Mouse (Mus musculus): ENCODE measurements around the gene Jarid2. TPM values are rescaled to one million over a fixed set of nuclear protein-coding genes. Genes with fewer than 3 reads are reported as not detected.

Jarid2 gene
- polyA plus RNA-seq, 1 experiment from 2014 or later, result 21.6 TPM

DNA sequence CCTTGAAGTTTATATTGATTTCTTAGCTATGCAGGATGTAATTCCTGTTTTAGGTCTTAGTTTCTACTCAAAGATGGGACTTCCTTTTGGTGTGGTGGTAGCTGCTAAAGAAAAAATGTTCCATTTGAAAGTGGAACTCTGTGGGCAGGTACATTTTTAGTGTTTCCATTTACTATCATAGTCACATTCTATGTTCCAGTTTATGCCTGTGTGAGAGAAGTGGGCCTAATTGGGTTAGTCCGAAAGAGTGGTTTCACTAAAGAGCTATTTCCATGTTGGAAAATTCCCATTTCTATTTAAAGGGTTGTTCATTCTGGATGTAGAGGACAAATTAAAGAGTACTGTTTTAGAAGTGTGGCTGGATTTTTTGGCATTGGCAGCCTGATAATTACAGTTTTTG is 79.0 kb downstream of the Jarid2 start:
- H3K4me2 ChIP-seq (ENCODE audit: low read depth, low read length), result no peak overlapping the region
- H3K9me3 ChIP-seq (replicated peaks; ENCODE audit: control insufficient read depth, low read length), result no peaks in the 10 kb centered on the region
- H3K36me3 ChIP-seq (ENCODE audit: control insufficient read depth, insufficient read depth), result no peaks in the 10 kb centered on the region
- H3K4me3 ChIP-seq (ENCODE audit: low read length), result no peak overlapping the region
- no peaks in the 10 kb centered on the region for H3K27me3 ChIP-seq (ENCODE audit: control insufficient read depth, insufficient read depth, low read length)
- 80% methylated on average over 1 of the region's 1 CpGs for WGBS
- no peak overlapping the region for H3K27ac ChIP-seq (ENCODE audit: low read length)
- no peak for ATAC-seq (replicated peaks; ENCODE audit: extremely low read depth, insufficient read depth, low FRiP score)
- H3K9ac ChIP-seq (ENCODE audit: low read length), result no peak overlapping the region
- peaks cover 15% of the 10 kb centered on the region for H3K4me1 ChIP-seq (ENCODE audit: control insufficient read depth, insufficient read depth, low read length)

DNA sequence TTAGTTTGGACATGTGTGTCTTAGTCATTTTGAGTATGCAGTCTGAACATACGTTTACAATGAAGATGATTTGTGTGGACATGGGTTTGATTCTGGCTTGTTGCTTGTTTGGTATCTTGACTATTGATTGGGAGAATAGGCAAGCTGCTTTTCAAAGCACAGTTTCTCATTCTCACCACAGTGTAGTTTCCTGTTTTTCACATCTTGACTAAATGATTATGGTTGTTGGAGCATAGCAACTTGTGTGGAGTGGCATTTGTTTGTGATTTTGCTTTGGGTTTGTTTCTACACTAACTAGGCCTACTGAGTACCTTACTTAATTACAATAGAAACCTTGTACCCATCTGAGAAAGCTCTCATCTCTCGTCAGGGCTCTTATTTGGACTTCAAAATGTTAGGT is 81.7 kb downstream of the Jarid2 start:
- no peaks in the 10 kb centered on the region for H3K36me3 ChIP-seq (ENCODE audit: control insufficient read depth, insufficient read depth)
- H3K27ac ChIP-seq (ENCODE audit: low read length), result no peak overlapping the region
- H3K4me2 ChIP-seq (ENCODE audit: low read depth, low read length), result no peak overlapping the region
- 76% methylated on average over 2 of the region's 2 CpGs for WGBS
- H3K4me1 ChIP-seq (ENCODE audit: control insufficient read depth, insufficient read depth, low read length), result peaks cover 20% of the 10 kb centered on the region
- H3K4me3 ChIP-seq (ENCODE audit: low read length), result no peak overlapping the region
- H3K27me3 ChIP-seq (ENCODE audit: control insufficient read depth, insufficient read depth, low read length), result no peaks in the 10 kb centered on the region
- no peak overlapping the region for H3K9ac ChIP-seq (ENCODE audit: low read length)
- H3K9me3 ChIP-seq (replicated peaks; ENCODE audit: control insufficient read depth, low read length), result no peaks in the 10 kb centered on the region
- no peak for ATAC-seq (replicated peaks; ENCODE audit: extremely low read depth, insufficient read depth, low FRiP score)

DNA sequence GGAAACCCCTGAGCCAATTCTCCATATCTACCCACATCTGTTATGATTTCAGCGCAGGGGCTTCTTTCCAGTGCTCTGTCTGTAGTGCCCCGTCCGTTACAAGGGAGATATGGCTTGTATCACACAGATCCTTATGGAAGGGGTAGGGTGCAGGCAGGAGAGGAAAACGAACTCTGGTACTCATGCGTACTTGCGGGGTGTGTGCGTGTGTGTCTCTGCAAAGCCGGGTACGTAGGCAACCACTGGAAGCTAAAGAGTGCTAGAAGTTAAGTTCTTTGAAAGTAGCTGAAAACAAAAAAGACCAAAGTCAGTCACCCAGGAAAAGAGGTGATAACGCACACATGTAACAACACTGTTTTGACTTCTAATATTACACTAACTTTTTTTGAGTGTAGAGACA is 82.3 kb downstream of the Jarid2 start:
- Histone ChIP-seq H3K9ac (ENCODE audit: low read length) (no peak overlapping the region), H3K27ac (ENCODE audit: low read length) (no peak overlapping the region), H3K4me1 (ENCODE audit: control insufficient read depth, insufficient read depth, low read length) (peaks cover 17% of the 10 kb centered on the region), H3K4me2 (ENCODE audit: low read depth, low read length) (no peak overlapping the region), H3K27me3 (ENCODE audit: control insufficient read depth, insufficient read depth, low read length) (no peaks in the 10 kb centered on the region), H3K4me3 (ENCODE audit: low read length) (no peak overlapping the region), H3K9me3 (replicated peaks; ENCODE audit: control insufficient read depth, low read length) (no peaks in the 10 kb centered on the region), H3K36me3 (ENCODE audit: control insufficient read depth, insufficient read depth) (no peaks in the 10 kb centered on the region)
- 79% methylated on average over 10 of the region's 10 CpGs for WGBS
- ATAC-seq (replicated peaks; ENCODE audit: extremely low read depth, insufficient read depth, low FRiP score), result no peak

DNA sequence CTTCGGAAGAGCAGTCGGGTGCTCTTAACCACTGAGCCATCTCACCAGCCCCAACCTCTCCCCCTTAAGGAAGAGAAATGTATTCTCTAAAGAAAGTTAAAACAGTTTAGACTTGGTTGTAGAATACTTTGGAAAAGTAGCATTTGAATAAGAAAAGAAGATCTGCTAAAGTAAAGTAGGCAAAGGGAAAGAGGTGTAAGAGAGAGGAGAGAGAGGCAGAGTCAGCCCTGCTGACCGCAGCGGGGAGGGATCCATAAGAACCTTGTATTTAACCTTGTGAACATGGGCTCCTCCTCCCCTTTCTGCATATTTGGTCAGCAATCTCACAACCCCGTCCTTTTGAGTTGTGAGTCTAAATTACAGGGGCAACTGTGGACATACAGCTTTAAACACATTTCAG is 83.1 kb downstream of the Jarid2 start:
- Histone ChIP-seq H3K9ac (ENCODE audit: low read length) (no peak overlapping the region), H3K4me2 (ENCODE audit: low read depth, low read length) (no peak overlapping the region), H3K4me3 (ENCODE audit: low read length) (no peak overlapping the region), H3K27ac (ENCODE audit: low read length) (no peak overlapping the region), H3K4me1 (ENCODE audit: control insufficient read depth, insufficient read depth, low read length) (peaks cover 13% of the 10 kb centered on the region), H3K9me3 (replicated peaks; ENCODE audit: control insufficient read depth, low read length) (no peaks in the 10 kb centered on the region), H3K36me3 (ENCODE audit: control insufficient read depth, insufficient read depth) (no peaks in the 10 kb centered on the region), H3K27me3 (ENCODE audit: control insufficient read depth, insufficient read depth, low read length) (no peaks in the 10 kb centered on the region)
- WGBS, result 74% methylated on average over 5 of the region's 5 CpGs
- no peak for ATAC-seq (replicated peaks; ENCODE audit: extremely low read depth, insufficient read depth, low FRiP score)

DNA sequence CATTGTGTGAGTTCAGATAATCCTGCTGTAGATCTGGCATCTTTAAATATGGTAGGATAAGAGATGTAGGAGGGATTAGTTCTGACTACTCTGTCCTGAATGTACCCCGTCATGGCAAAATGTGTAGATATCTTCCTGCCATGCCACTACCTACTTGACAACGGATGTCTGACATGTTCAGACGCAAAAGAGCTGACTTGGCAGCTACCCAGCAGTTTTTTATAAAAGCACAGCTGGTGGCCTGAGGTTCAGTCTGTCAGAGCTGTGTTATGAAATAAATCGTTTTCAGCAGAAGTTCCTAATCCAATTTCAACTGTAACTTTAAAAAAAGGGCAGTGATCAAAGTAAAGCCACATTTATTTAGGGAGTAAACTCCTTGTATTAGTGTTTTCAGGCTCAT is 90.1 kb downstream of the Jarid2 start:
- WGBS, result 7% methylated on average over 4 of the region's 4 CpGs
- no peak overlapping the region for H3K4me3 ChIP-seq (ENCODE audit: low read length)
- H3K4me1 ChIP-seq (ENCODE audit: control insufficient read depth, insufficient read depth, low read length), result peaks cover 36% of the 10 kb centered on the region

DNA sequence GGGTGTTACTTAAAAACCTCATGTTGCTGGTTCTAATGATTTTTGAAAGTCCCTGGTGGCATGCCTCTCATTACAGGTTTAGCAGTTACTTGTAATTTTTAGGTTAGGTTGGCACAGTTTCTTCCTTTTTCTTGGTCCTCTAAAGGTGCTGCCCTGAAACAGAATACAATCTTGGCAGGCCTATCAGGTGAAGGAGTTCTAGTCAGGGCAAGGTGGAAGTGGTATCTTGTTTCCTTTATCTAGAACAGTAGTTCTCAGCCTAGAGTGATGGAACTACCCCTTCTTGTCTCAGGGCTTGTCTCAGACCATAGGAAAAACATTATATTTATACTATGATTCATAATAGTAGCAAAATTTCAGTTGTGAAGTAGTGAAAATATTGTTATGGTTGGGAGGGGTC is 93.3 kb downstream of the Jarid2 start:
- no peak for ATAC-seq (replicated peaks; ENCODE audit: extremely low read depth, insufficient read depth, low FRiP score)
- Histone ChIP-seq H3K4me1 (ENCODE audit: control insufficient read depth, insufficient read depth, low read length) (peaks cover 32% of the 10 kb centered on the region), H3K36me3 (ENCODE audit: control insufficient read depth, insufficient read depth) (no peaks in the 10 kb centered on the region)

More for the DNA sequence above, 90.1 kb downstream of the Jarid2 start:
- H3K36me3 ChIP-seq (ENCODE audit: control insufficient read depth, insufficient read depth), result no peaks in the 10 kb centered on the region
- peak; percentile 60; the same call in 1 of the 2 replicates for ATAC-seq (replicated peaks; ENCODE audit: extremely low read depth, insufficient read depth, low FRiP score)
- peak overlapping the region; percentile 26; the same call in 1 of the 2 replicates for H3K4me2 ChIP-seq (ENCODE audit: low read depth, low read length)
- H3K9me3 ChIP-seq (replicated peaks; ENCODE audit: control insufficient read depth, low read length), result no peaks in the 10 kb centered on the region
- peak overlapping the region; percentile 35; the same call in 1 of the 2 replicates for H3K27ac ChIP-seq (ENCODE audit: low read length)
- no peak overlapping the region for H3K9ac ChIP-seq (ENCODE audit: low read length)
- no peaks in the 10 kb centered on the region for H3K27me3 ChIP-seq (ENCODE audit: control insufficient read depth, insufficient read depth, low read length)

DNA sequence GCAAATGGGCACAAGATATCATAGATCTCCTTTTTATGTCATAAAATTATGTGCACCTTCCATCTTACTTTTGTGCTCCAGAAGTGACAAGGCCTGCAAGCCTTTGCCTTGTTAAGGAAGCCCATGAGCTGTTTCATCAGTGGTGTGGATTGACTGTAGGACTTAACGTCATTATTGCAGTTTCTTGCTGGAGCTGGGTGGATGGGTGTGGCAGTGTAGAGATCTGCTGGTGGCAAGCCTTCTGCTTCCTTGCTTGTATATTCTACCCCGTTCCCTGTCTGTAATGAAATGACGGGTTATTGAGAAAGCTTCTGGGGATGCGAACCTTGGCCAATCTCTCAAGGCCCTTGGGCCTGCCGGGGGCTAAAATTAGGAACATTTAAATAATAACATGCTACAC is 99.6 kb downstream of the Jarid2 start:
- Histone ChIP-seq H3K36me3 (ENCODE audit: control insufficient read depth, insufficient read depth) (no peaks in the 10 kb centered on the region), H3K4me2 (ENCODE audit: low read depth, low read length) (no peak overlapping the region), H3K4me1 (ENCODE audit: control insufficient read depth, insufficient read depth, low read length) (peaks cover 11% of the 10 kb centered on the region), H3K4me3 (ENCODE audit: low read length) (no peak overlapping the region), H3K27me3 (ENCODE audit: control insufficient read depth, insufficient read depth, low read length) (no peaks in the 10 kb centered on the region), H3K9me3 (replicated peaks; ENCODE audit: control insufficient read depth, low read length) (no peaks in the 10 kb centered on the region), H3K27ac (ENCODE audit: low read length) (no peak overlapping the region), H3K9ac (ENCODE audit: low read length) (no peak overlapping the region)
- 89% methylated on average over 5 of the region's 5 CpGs for WGBS
- ATAC-seq (replicated peaks; ENCODE audit: extremely low read depth, insufficient read depth, low FRiP score), result no peak

More for the DNA sequence above, 93.3 kb downstream of the Jarid2 start:
- H3K27ac ChIP-seq (ENCODE audit: low read length), result no peak overlapping the region
- no peak overlapping the region for H3K9ac ChIP-seq (ENCODE audit: low read length)
- no peaks in the 10 kb centered on the region for H3K9me3 ChIP-seq (replicated peaks; ENCODE audit: control insufficient read depth, low read length)
- no peaks in the 10 kb centered on the region for H3K27me3 ChIP-seq (ENCODE audit: control insufficient read depth, insufficient read depth, low read length)
- H3K4me3 ChIP-seq (ENCODE audit: low read length), result no peak overlapping the region
- no peak overlapping the region for H3K4me2 ChIP-seq (ENCODE audit: low read depth, low read length)

DNA sequence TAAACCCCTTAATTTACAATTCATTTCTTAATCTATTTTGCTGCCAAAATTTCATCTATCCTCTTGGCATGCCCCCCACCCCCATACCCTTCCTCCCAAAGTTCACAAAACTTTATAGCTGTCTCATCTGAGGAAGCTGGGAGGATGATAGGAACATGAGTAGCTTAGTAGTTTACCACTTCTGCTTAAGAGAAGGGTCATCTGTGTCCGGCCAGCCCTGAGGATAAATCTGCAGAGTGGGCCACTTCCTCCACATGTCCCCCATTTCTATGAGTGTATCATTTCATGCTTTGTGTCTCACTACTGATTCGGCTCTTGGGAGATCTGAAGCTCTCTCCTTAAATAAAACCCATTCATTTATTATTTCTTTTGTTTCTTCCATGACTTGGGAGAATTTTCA is 102.8 kb downstream of the Jarid2 start:
- ATAC-seq (replicated peaks; ENCODE audit: extremely low read depth, insufficient read depth, low FRiP score), result no peak
- no peaks in the 10 kb centered on the region for H3K27me3 ChIP-seq (ENCODE audit: control insufficient read depth, insufficient read depth, low read length)
- H3K27ac ChIP-seq (ENCODE audit: low read length), result no peak overlapping the region
- peaks cover 11% of the 10 kb centered on the region for H3K4me1 ChIP-seq (ENCODE audit: control insufficient read depth, insufficient read depth, low read length)
- H3K4me2 ChIP-seq (ENCODE audit: low read depth, low read length), result no peak overlapping the region
- no peak overlapping the region for H3K4me3 ChIP-seq (ENCODE audit: low read length)
- no peaks in the 10 kb centered on the region for H3K9me3 ChIP-seq (replicated peaks; ENCODE audit: control insufficient read depth, low read length)
- no peak overlapping the region for H3K9ac ChIP-seq (ENCODE audit: low read length)
- H3K36me3 ChIP-seq (ENCODE audit: control insufficient read depth, insufficient read depth), result no peaks in the 10 kb centered on the region
- WGBS, result 76% methylated on average over 2 of the region's 2 CpGs

DNA sequence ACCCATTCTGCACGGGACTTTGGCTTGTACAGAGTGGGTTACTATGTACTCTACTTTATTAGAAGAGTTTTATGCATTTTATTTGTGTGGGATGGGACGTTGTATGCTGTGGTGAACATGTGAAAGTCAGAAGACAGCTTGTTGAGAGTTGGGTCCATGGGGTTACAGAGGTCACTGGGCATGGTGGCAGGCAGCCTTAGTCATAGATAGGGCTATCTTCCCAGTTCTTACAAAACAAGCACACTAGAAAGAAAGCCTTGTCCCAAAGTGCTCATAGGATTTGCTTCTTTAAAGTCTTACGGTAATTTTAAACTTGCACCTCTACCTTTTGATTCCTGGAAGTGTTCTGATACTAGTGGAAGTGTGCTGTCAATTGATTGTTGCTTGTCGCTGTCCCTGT is 103.6 kb downstream of the Jarid2 start:
- ATAC-seq (replicated peaks; ENCODE audit: extremely low read depth, insufficient read depth, low FRiP score), result no peak
- Histone ChIP-seq H3K4me3 (ENCODE audit: low read length) (no peak overlapping the region), H3K4me2 (ENCODE audit: low read depth, low read length) (no peak overlapping the region), H3K27ac (ENCODE audit: low read length) (no peak overlapping the region), H3K9me3 (replicated peaks; ENCODE audit: control insufficient read depth, low read length) (no peaks in the 10 kb centered on the region), H3K9ac (ENCODE audit: low read length) (no peak overlapping the region), H3K4me1 (ENCODE audit: control insufficient read depth, insufficient read depth, low read length) (peaks cover 11% of the 10 kb centered on the region), H3K36me3 (ENCODE audit: control insufficient read depth, insufficient read depth) (no peaks in the 10 kb centered on the region), H3K27me3 (ENCODE audit: control insufficient read depth, insufficient read depth, low read length) (no peaks in the 10 kb centered on the region)
- WGBS, result 75% methylated on average over 4 of the region's 4 CpGs

DNA sequence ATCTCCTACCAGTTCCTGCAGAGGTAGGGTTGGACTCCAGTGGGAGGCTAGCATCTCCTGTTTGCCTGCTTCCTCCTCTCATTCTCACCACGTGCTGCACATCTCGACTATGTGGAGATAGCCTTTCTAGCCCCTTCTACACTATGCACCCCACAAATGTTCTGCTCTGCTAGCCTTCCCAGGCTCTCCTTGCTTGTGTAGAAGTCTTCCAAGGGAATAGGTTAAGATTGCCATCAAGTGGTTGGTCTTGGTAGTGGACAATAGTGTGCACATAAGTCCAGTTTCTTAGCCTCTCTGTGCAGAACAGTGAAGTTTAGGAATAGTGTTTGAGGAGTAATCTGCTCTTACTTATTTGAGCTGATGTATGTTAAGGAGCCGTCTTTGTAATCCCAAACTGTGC is 104.1 kb downstream of the Jarid2 start:
- WGBS, result 31% methylated on average over 3 of the region's 3 CpGs

More for the DNA sequence above, 104.1 kb downstream of the Jarid2 start:
- H3K4me3 ChIP-seq (ENCODE audit: low read length), result no peak overlapping the region
- H3K36me3 ChIP-seq (ENCODE audit: control insufficient read depth, insufficient read depth), result no peaks in the 10 kb centered on the region
- H3K27me3 ChIP-seq (ENCODE audit: control insufficient read depth, insufficient read depth, low read length), result no peaks in the 10 kb centered on the region
- no peak overlapping the region for H3K27ac ChIP-seq (ENCODE audit: low read length)
- H3K9me3 ChIP-seq (replicated peaks; ENCODE audit: control insufficient read depth, low read length), result no peaks in the 10 kb centered on the region
- ATAC-seq (replicated peaks; ENCODE audit: extremely low read depth, insufficient read depth, low FRiP score), result 0 out of 2 replicates have a peak, but pooled peaks have one; percentile 37
- peaks cover 11% of the 10 kb centered on the region for H3K4me1 ChIP-seq (ENCODE audit: control insufficient read depth, insufficient read depth, low read length)
- H3K9ac ChIP-seq (ENCODE audit: low read length), result no peak overlapping the region
- no peak overlapping the region for H3K4me2 ChIP-seq (ENCODE audit: low read depth, low read length)
